ENCODE assay signal across 14 mouse cellular contexts in the genomic region with DNA sequence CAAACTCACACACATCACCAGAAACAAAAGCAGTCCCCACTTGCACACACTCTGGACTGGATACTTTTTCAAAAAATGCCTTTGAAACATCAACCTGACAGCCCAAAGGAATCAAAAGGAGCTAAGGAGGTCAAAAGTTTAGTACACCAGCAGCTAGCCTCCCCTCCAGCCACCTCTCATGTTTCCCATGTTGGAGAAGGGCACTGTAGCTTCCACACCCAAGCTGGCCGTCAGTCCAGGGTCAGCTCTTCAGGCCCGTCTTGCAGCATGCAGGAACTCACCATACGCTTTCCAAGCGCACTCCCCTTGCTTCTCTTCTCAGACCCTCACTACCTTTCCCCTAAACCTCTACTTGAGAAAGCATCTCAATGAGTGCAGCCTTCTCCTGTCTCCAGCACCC. TPM values are rescaled to one million over a fixed set of nuclear protein-coding genes. Genes with fewer than 3 reads are reported as not detected.
DNase-seq lines count a peak whose midpoint lies in the region; ATAC-seq and TF ChIP-seq lines count a peak whose summit lies in the region.
"Had no signal": no experiment of that assay in that cellular context is flagged by ENCODE, and none has a peak within 500 bp of the region (broad histone marks: within the 10 kb centered on the region; RNA-seq: fewer than 3 reads in every experiment).

No protein-coding gene starts in this region.

- ATAC-seq in heart, embryonic 12.5 days (ENCODE audit: insufficient number of reproducible peaks, low FRiP score): no peak
- no peak for ATAC-seq in kidney, postnatal 0 days (replicated peaks; ENCODE audit: low FRiP score, low read depth)
- no peak for ATAC-seq in embryonic facial prominence, embryonic 11.5 days (replicated peaks; ENCODE audit: insufficient number of reproducible peaks, low FRiP score, low TSS enrichment, low read depth)
- ATAC-seq in limb, embryonic 15.5 days (ENCODE audit: insufficient number of reproducible peaks, low FRiP score, low TSS enrichment, low read depth): no peak
- no peak for ATAC-seq in megakaryocyte-erythroid progenitor cell, adult 5-6 weeks (replicated peaks; ENCODE audit: low FRiP score, low TSS enrichment, poor library complexity, severe bottlenecking)
- ATAC-seq: forebrain, embryonic 16.5 days had no signal

- H3K4me2 ChIP-seq in heart, embryonic 12.5 days: peak overlapping the region; percentile 48
- no peak overlapping the region for H3K4me2 ChIP-seq in kidney, postnatal 0 days (ENCODE audit: low read length)
- H3K4me2 ChIP-seq in embryonic facial prominence, embryonic 11.5 days (ENCODE audit: low read depth, low read length): peak overlapping the region; percentile 10; the same call in 1 of the 2 replicates
- peak overlapping the region; percentile 22; the same call in 1 of the 2 replicates for H3K4me2 ChIP-seq in limb, embryonic 15.5 days
- H3K4me2 ChIP-seq: stomach, embryonic 15.5 days had no signal

- WGBS in heart, embryonic 12.5 days: 61% methylated on average over 4 of the region's 4 CpGs
- WGBS in kidney, postnatal 0 days: 58% methylated on average over 4 of the region's 4 CpGs
- WGBS in embryonic facial prominence, embryonic 11.5 days: 48% methylated on average over 4 of the region's 4 CpGs
- 55% methylated on average over 4 of the region's 4 CpGs for WGBS in limb, embryonic 15.5 days

- H3K27me3 ChIP-seq in heart, embryonic 12.5 days (replicated peaks): no peaks in the 10 kb centered on the region
- H3K27me3 ChIP-seq in kidney, postnatal 0 days (ENCODE audit: insufficient read depth, low read length): no peaks in the 10 kb centered on the region
- H3K27me3 ChIP-seq in embryonic facial prominence, embryonic 11.5 days (ENCODE audit: control insufficient read depth, insufficient read depth, low read length): no peaks in the 10 kb centered on the region
- H3K27me3 ChIP-seq in limb, embryonic 15.5 days: no peaks in the 10 kb centered on the region
- H3K27me3 ChIP-seq: stomach, embryonic 15.5 days had no signal

- no peaks in the 10 kb centered on the region for H3K36me3 ChIP-seq in heart, embryonic 12.5 days
- no peaks in the 10 kb centered on the region for H3K36me3 ChIP-seq in kidney, postnatal 0 days (ENCODE audit: insufficient read depth, low read length)
- no peaks in the 10 kb centered on the region for H3K36me3 ChIP-seq in embryonic facial prominence, embryonic 11.5 days (replicated peaks; ENCODE audit: control insufficient read depth, insufficient read depth, low read depth, low read length)
- no peaks in the 10 kb centered on the region for H3K36me3 ChIP-seq in limb, embryonic 15.5 days
- H3K36me3 ChIP-seq: stomach, embryonic 15.5 days had no signal

- no peak overlapping the region for H3K9ac ChIP-seq in heart, embryonic 12.5 days
- no peak overlapping the region for H3K9ac ChIP-seq in kidney, postnatal 0 days (ENCODE audit: low read depth, low read length)
- H3K9ac ChIP-seq in embryonic facial prominence, embryonic 11.5 days (replicated peaks; ENCODE audit: low read length): no peak overlapping the region
- no peak overlapping the region for H3K9ac ChIP-seq in limb, embryonic 15.5 days
- H3K9ac ChIP-seq: stomach, embryonic 15.5 days had no signal

- H3K4me1 ChIP-seq in heart, embryonic 12.5 days (replicated peaks): peaks cover 16% of the 10 kb centered on the region; the same call in 1 of the 2 replicates
- no peaks in the 10 kb centered on the region for H3K4me1 ChIP-seq in kidney, postnatal 0 days (replicated peaks; ENCODE audit: insufficient read depth, low read length)
- H3K4me1 ChIP-seq in embryonic facial prominence, embryonic 11.5 days (ENCODE audit: control insufficient read depth, insufficient read depth, low read length): no peaks in the 10 kb centered on the region
- H3K4me1 ChIP-seq in limb, embryonic 15.5 days: no peaks in the 10 kb centered on the region
- H3K4me1 ChIP-seq: megakaryocyte, embryonic 14.5 days; stomach, embryonic 15.5 days had no signal

- no peak overlapping the region; the same call in 1 of the 2 replicates for H3K27ac ChIP-seq in heart, embryonic 12.5 days (ENCODE audit: poor library complexity, severe bottlenecking)
- H3K27ac ChIP-seq in kidney, postnatal 0 days: no peak overlapping the region
- H3K27ac ChIP-seq in embryonic facial prominence, embryonic 11.5 days (replicated peaks; ENCODE audit: low read depth, low read length): no peak overlapping the region
- H3K27ac ChIP-seq in limb, embryonic 15.5 days: no peak overlapping the region
- H3K27ac ChIP-seq: stomach, embryonic 15.5 days had no signal

- DNase-seq in heart, postnatal 10 days: no peak
- DNase-seq in kidney, postnatal 0 days (ENCODE audit: low spot score): peak; percentile 26
- DNase-seq in kidney, adult 11 months: no peak
- DNase-seq in embryonic facial prominence, embryonic 11.5 days (ENCODE audit: low spot score): peak; percentile 3
- DNase-seq: cerebellum, adult 8-10 months; kidney, adult 8-10 months; lung, adult 18-20 months; thymus, postnatal 36 days had no signal

- no peak overlapping the region for H3K4me3 ChIP-seq in heart, embryonic 12.5 days
- no peak overlapping the region for H3K4me3 ChIP-seq in kidney, postnatal 0 days (replicated peaks; ENCODE audit: low read depth, low read length)
- H3K4me3 ChIP-seq in embryonic facial prominence, embryonic 11.5 days (ENCODE audit: low read depth, low read length): no peak overlapping the region
- H3K4me3 ChIP-seq in limb, embryonic 15.5 days: peak overlapping the region; percentile 5; the same call in 1 of the 2 replicates
- H3K4me3 ChIP-seq: megakaryocyte, embryonic 14.5 days; stomach, embryonic 15.5 days had no signal

- no peaks in the 10 kb centered on the region for H3K9me3 ChIP-seq in heart, embryonic 12.5 days (replicated peaks)
- no peaks in the 10 kb centered on the region for H3K9me3 ChIP-seq in kidney, postnatal 0 days (replicated peaks; ENCODE audit: low read length)
- no peaks in the 10 kb centered on the region for H3K9me3 ChIP-seq in embryonic facial prominence, embryonic 11.5 days (replicated peaks; ENCODE audit: control insufficient read depth, low read length)
- no peaks in the 10 kb centered on the region for H3K9me3 ChIP-seq in limb, embryonic 15.5 days
- H3K9me3 ChIP-seq: stomach, embryonic 15.5 days had no signal

- TF ChIP-seq CTCF in kidney, postnatal 0 days (IDR thresholded peaks at IDR 0.05; ENCODE audit: low read depth): no peak

- intact Hi-C loops in heart, postnatal 10 days (cut with DNase I): loop anchor here (5.0 kb wide), 2 partner anchors 57 to 127 kb away; no protein-coding TSS in a partner anchor

RNA-seq across cellular contexts. Expression of a gene that starts 4.5 kb away (rescaled TPM):
- 35.7 and 37.1 TPM in 2 replicates for polyA plus RNA-seq in heart, embryonic 12.5 days (2016; fragmentation: Nextera tagmentation; extraction: Ambion mirVana)
- 10 to 100 TPM in 1 of 2 experiments, 1 to 10 TPM in 1; 9.1 to 11.7 TPM for total RNA-seq in heart, postnatal 10 days (2021)
- polyA plus RNA-seq in kidney, postnatal 0 days (2015; fragmentation: Nextera tagmentation; extraction: Ambion mirVana): 12.5 and 13.7 TPM in 2 replicates
- 21.4 and 23.8 TPM in 2 replicates for polyA plus RNA-seq in embryonic facial prominence, embryonic 11.5 days (2014; fragmentation: Nextera tagmentation; extraction: Ambion mirVana)
- 18.1 and 18.9 TPM in 2 replicates for polyA plus RNA-seq in limb, embryonic 15.5 days (2015; fragmentation: Nextera tagmentation; extraction: Ambion mirVana)
- total RNA-seq in megakaryocyte-erythroid progenitor cell, adult 5-6 weeks (2014; fragmentation: Nextera tagmentation): 2.0 and 2.2 TPM in 2 replicates
- 1.5 and 4.0 TPM in 2 replicates for total RNA-seq in megakaryocyte-erythroid progenitor cell, adult 5-6 weeks (2017)

Comparison
In these comparisons a context has a peak if more than half of its experiments do, and no peak if none do; other contexts are left out.
1. DNase-seq: peak in kidney, postnatal 0 days (single experiment) and embryonic facial prominence, embryonic 11.5 days (single experiment); none in heart, postnatal 10 days (0 of 2) and kidney, adult 11 months (single experiment).